Mouse (Mus musculus) heart, postnatal 25 days (tissue): ENCODE measurements around the gene Dmrtc2. TPM values are rescaled to one million over a fixed set of nuclear protein-coding genes. Genes with fewer than 3 reads are reported as not detected.

Experiments used
- DNase-seq: peaks from one replicate; pipeline ENCODE4 v3.0.0; 2022; ENCODE audit warnings: low spot score
- intact Hi-C: fragments of 180-260 bp; cut with DNase I; formaldehyde crosslinking; loops from one replicate; pipeline ENCODE4 v1.15.1; 2025
- total RNA-seq, 2 experiments: library from RNA; stranded (reverse); gene quantifications; 2 replicates each; pipeline ENCODE4 v1.2.3; 2021

Dmrtc2 gene
- total RNA-seq, 2 experiments from 2014 or later, result not detected

DNA sequence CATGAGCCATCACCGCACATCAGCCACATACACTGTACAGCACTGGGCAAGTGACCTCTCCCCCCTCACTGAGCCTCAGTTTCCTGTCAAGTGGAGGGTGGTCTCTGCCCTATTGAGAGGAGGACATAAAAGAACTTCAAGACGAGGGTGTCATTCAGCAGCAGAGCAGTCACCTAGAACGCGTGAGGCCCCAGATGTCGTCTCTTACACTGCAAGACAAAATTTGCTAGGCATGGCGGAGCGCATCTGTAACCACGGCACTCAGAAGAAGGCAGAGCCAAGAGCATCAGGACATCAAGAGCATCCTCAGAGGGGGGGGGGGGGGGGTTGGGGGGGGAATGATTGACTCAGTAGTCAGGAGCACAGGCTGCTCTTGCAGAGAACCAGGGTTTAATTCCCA, 26.4 kb downstream of the Dmrtc2 start:
- no peak for DNase-seq
- intact Hi-C loops, result no loop called here

DNA sequence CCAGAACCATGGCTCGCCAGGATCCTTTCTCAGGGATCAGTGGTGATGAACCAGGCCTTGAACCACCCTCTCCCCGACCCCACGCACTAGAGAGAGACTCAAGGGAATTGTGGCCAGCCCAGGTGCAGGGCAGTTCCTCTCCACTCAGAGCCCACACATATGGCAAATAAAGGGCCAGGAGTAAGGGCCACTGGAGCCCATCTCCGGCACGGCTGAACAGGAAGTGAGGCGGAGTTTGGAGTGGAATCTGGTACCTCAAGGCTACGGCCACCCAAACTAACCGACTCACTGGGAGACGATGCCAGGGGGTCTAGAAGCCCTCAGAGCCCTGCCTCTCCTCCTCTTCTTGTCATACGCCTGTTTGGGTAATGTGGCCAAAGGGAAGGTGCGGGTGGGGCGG, 27.4 kb downstream of the Dmrtc2 start, which contains the start of gene Cd79a:
Gene Cd79a (plus strand): TSS at position 158 of the 400 bp plus-strand sequence.
- intact Hi-C loops, result no loop called here
- no peak for DNase-seq

DNA sequence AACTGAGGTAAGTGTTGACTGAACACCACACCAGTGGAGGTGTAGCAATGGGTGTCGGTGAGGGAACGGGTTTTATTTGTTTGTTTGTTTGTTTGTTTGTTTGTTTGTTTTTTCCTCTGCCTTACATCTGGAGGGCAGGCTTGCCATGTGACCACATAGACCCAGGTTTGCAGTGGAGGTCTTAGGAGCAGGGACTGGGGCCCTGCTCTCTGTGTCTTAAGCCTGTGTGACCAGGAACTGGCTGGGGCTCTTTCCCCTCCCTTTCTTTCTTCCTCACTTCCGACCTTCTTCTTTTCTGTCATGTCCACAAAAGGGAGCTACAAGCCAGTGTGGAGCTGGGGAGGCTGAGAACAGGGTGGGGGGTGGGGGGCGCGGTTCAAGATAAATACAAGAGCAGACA, 28.1 kb downstream of the Dmrtc2 start:
- intact Hi-C loops, result no loop called here
- DNase-seq, result no peak

DNA sequence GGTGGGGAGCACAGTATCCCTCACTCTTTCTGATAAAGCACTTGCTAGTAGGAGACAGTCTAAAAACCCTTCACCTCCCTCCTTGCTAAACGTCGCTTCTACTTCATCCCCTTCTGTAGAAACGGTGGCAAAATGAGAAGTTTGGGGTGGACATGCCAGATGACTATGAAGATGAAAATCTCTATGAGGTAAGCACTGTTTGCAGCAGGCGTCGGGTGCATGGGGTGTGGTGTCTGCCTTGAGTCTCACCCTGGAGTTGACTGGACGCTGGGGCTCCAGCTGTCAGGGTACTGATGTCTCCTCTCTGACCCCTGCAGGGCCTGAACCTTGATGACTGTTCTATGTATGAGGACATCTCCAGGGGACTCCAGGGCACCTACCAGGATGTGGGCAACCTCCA, 31.3 kb downstream of the Dmrtc2 start:
- intact Hi-C loops, result no loop called here
- no peak for DNase-seq

DNA sequence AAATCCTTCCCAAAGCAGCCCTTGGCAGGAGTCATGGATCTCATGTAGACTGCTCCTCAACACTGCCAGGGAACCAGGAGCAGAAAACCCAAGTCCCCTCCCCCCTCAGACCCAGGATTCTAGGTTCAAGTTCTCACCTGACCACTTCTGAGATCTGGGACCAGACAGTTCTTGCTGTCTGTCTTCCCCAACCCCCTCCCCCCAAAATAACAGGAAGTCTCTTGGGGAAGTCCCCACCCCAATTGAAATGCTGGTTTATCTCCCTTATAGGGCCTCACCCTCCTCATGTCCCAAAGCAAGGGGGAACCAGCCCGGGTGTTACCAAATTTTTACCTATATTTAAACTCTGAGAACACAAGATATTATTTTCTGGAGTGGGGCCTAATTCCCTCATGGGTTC, 32.0 kb downstream of the Dmrtc2 start:
- intact Hi-C loops, result no loop called here
- DNase-seq, result no peak

DNA sequence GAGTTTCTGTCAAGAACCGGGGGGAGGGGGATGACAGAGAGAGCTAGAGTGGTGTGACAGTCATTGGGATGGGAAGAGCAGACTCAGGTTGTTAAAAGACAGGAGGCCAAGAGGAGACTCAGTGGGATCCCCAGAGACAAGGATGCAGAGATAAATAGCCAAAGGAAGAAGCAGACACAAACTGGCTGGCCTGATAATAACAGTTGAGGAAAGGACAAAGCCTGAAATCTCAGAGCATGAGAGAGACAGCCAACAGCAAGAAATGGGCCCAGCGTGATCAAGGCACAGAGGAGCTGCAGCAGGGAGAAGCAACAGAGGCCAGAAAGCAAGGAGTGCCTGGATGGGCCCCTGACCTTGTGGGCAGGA, 32.4 kb downstream of the Dmrtc2 start:
- DNase-seq, result no peak
- intact Hi-C loops, result no loop called here

DNA sequence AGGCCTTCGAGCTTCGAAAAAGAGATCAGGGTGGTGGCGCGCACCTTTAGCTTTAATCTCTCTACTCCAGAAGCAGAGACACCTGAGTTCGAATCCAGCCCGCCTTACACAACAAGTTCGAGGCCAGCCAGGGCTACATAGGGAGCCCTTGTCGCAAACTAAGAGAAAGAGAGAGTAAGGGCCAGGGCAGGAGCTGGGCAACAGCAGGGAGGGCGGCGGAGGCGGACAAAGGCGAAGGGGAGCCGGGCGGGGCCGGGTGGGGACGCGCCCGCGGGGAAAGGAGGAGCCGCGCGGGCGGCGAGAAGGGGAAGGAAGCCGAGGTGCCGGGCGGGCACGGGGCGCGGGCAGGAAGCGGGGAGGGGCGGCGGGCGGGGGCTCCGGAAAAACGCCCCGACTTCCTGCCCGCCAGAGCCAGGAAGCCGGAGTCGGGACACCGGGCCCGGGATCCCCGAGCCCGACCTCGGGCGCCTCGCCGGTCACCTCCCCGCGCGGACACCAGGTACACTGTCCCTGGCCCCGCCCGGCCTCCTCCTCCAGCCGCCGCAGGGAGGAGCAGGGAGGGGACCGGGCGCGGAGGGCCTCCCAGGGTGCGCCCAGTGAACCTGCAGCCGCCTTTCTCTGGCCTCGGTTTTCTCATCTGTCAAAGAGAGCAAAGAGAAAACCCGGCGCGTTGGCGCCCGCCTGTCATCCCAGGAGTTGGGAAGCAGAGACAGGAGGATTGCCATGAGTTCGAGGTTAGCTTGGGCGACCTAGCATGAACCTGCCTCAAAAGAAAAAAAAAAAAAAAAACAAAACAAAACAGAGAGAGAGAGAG, 33.0 kb downstream of the Dmrtc2 start, which contains the start of gene Arhgef1:
Gene Arhgef1 (plus strand): TSS at position 283 of the 814 bp plus-strand sequence.
- intact Hi-C loops, result no loop called here
- peak; percentile 61 for DNase-seq

DNA sequence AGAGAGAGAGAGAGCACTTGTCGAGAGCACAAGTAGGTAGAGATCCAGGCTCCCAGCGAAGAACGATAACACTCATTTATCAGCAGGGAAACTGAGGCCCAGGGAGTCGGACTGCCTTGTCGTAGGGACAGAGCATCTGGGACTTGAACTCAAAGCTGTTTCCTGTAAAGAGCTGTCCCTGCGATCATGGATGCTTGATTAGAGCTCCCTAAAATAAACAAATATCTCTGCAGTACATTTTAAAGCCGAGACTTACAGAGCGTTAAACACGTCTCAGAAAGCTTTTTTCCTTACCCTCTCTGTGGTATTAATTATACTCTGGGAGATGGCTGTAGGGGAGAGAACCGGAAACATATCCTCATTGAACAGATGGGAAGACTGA, 33.6 kb downstream of the Dmrtc2 start:
- no peak for DNase-seq
- intact Hi-C loops, result no loop called here

DNA sequence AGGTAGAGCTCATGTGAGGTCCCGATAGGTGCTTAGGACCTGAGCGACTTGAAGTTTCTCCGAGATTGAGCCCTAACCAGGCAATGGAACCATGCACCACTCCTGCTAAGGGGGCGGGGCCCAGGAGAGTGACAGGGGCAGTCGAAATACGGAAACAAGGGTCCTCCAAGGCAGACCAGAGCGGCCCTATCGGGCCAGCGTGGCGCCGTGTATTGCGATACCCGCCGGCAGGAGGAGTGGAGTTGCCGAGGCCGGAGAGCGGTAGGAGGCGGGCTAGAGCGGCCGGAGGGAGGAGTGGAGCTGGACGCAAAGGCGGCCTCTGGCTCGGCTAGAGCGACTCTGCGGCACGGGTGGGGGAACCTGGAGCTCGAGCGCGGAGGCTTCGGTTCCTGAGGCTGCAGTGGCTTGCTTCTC, 34.2 kb downstream of the Dmrtc2 start:
- DNase-seq, result peak; percentile 95
- intact Hi-C loops, result loop anchor here (1.0 to 2.0 kb wide), 2 partner anchors 13 to 19 kb away; no protein-coding TSS in a partner anchor

DNA sequence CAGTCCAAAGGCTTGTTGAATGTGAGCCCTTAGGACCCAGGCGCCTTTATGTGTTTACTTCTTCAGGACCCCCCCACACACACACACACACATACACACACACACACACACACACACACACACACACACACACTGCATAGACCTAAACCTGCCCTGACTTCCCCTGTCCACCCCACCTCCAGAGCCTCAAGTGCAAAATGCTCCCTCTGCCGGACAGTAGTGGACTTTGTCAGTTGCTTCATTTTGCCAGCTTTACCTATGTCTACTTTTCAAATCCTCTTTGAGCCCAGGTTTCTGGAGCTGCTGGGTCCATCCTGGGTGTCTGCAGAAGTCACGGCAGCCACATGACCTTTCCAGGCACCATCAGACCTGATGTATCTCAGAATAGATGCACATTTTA, 35.1 kb downstream of the Dmrtc2 start:
- intact Hi-C loops, result loop anchor here (1.0 to 2.0 kb wide), 2 partner anchors 14 to 20 kb away; no protein-coding TSS in a partner anchor

DNA sequence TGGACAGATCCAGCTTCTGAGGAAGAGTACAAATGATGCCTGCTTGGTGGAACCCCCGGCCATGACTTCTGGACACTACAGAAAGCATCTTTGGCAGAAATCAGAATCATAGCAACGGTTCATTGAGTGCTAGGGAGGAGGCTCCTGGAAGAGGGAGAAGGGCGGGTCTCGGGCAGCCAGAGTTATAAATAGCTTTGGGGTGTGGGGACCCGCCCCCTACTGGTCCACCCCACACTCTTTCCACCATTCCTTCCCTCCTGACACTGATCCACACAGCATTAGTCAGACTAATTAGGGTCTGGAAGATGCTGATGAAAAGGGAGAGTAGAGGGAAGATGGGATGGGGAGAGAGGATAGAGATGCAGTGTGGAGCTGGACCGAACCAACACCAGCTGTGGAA, 36.7 kb downstream of the Dmrtc2 start:
- intact Hi-C loops, result no loop called here

More for the DNA sequence above, 35.1 kb downstream of the Dmrtc2 start:
- DNase-seq, result no peak

DNA sequence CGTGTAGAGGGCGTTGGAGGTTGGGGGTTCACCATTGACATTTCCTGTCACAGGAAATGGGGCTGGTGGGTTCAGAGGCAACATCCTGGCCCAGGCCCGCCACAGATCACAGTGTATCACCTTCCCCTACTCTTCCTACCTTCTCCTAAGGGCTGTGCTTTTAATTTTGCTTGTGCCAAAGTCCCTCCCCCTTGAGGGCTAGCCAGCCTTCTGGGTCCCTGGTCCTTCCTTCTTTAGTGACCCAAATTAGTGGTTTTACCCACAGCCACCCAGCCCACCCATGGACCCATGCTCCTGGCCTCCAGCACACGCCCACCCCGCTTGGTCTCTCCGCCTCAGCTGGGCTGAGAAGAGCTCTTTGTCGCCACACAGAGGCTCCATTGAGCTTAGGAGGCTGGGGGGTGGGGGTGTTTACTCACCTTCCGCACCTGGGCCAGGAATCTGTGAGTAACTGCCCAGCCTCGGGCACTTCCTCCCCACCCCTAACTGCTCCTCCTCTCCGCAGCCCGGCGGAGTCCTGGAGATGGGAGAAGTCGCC, 37.4 kb downstream of the Dmrtc2 start:
- intact Hi-C loops, result no loop called here
- DNase-seq, result no peak

More for the DNA sequence above, 36.7 kb downstream of the Dmrtc2 start:
- DNase-seq, result no peak

DNA sequence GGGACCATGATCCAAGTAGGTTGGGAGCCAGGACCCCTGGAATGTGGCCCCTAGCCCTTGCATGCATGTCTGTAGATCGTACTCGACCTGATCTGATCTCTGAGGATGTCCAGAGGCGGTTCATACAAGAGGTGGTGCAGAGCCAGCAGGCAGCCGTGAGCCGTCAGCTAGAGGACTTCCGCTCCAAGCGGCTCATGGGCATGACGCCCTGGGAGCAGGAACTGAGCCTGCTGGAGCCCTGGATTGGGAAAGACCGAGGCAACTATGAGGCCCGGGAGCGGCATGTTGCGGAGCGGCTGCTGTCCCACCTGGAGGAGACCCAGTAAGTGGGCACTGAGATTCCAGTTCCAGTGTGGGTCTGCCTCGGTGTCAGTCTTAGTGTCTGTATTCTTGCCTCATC, 42.6 kb downstream of the Dmrtc2 start:
- intact Hi-C loops, result no loop called here
- no peak for DNase-seq

DNA sequence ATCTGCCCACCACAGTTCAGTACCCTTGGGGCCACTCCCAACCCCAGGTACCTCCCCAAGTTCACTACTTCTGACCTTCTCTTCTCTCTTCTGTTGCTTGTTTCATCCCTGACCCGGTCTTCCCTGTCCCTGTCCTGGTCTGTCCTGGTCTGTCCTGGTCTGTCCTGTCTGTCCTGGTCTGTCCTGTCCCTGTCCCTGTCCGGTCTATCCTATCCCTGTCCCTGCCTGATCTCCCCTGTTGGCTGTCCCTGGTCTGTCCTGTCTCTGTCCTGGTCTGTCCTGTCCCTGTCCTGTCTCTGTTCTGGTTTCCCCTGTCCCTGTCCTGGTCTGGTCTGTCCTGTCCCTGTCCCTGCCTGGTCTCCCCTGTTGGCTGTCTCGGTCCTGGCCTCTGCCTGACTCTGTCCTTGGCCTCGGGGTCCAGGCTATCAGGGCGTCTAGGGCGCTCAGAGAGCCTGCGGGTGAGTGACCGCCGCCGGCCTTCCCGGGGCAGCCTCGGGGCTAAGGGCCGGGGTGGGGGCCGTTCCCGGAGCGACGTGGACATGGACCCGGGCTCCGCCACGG, 49.0 kb downstream of the Dmrtc2 start:
- intact Hi-C loops, result no loop called here
- no peak for DNase-seq

DNA sequence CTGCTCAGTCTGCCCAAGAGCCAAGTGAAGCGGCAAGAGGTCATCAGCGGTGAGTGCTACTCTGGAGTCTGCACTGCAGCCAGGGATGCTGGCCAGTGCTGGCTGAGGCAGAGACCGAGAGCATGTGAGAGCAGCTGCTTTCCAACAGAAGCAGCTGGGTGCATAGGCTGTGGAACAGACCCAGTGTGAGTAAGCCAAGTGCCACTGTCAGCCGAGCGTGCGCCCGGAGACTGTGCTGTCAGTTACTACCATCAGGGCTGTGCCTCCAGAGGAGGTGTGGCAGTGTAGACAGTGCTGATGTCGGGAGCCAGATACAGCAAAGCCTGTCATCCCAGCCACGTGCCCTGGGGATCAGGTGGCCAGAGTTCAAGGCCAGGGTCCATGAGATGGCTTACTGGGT, 49.9 kb downstream of the Dmrtc2 start:
- DNase-seq, result no peak
- intact Hi-C loops, result no loop called here

Other genes starting within 250 kb of the Dmrtc2 start
- not detected for gene Lypd3, start 233.5 kb upstream of the Dmrtc2 start, total RNA-seq
- gene Tex101, start 193.4 kb upstream of the Dmrtc2 start, total RNA-seq, result not detected
- gene BC049730, start 160.8 kb upstream of the Dmrtc2 start, total RNA-seq, result not detected
- not detected for gene Gm4763, start 143.1 kb upstream of the Dmrtc2 start, total RNA-seq
- gene Cd177, start 109.7 kb upstream of the Dmrtc2 start, total RNA-seq, result under 1 TPM in 1 of 2 experiments, not detected in 1; 0.08 TPM
- gene Ceacam10, start 92.9 kb upstream of the Dmrtc2 start, total RNA-seq, result not detected
- not detected for gene Gm9844, start 7.8 kb upstream of the Dmrtc2 start, total RNA-seq
- gene Lypd4, start 116 bp upstream of the Dmrtc2 start, total RNA-seq, result not detected
- 100 to 1,000 TPM; 493 to 532 TPM for gene Rps19, start 14.3 kb downstream of the Dmrtc2 start, total RNA-seq
- 1 to 10 TPM in 1 of 2 experiments, under 1 TPM in 1; 0.96 to 2.0 TPM for gene Cd79a, start 27.3 kb downstream of the Dmrtc2 start, total RNA-seq
- 10 to 100 TPM; 47.8 to 51.8 TPM for gene Arhgef1, start 32.9 kb downstream of the Dmrtc2 start, total RNA-seq
- not detected for gene Gm4881, start 74.4 kb downstream of the Dmrtc2 start, total RNA-seq
- gene Rabac1, start 102.7 kb downstream of the Dmrtc2 start, total RNA-seq, result 100 to 1,000 TPM; 285 to 315 TPM
- under 1 TPM; 0.47 to 0.67 TPM for gene Atp1a3, start 135.9 kb downstream of the Dmrtc2 start, total RNA-seq
- gene Grik5, start 202.3 kb downstream of the Dmrtc2 start, total RNA-seq, result 1 to 10 TPM; 4.5 to 4.8 TPM
- gene Zfp574, start 202.5 kb downstream of the Dmrtc2 start, total RNA-seq, result 1 to 10 TPM; 9.8 to 9.9 TPM